Mouse (Mus musculus) brain, adult 2 months (tissue): ENCODE measurements around the gene Ptbp1.
"Not testable (repeated sequence)": the region's sequence is repeated elsewhere in the genome, so short reads cannot be mapped to it uniquely, and the experiment has no call there.

ENCODE experiments used
- DNase-seq: peaks from one replicate; pipeline ENCODE4 v3.0.0; 2011; ENCODE audit warnings: low read depth, low spot score

Ptbp1 gene

GRCm38 (mm10) chr10:79883297-79884084 is 29.3 kb downstream of the Ptbp1 start:
- peak; percentile 94 for DNase-seq

- DNase-seq = no peak
Observed at GRCm38 (mm10) chr10:79884446-79884845, 30.2 kb downstream of the Ptbp1 start.

- not testable (repeated sequence) for DNase-seq
Observed at GRCm38 (mm10) chr10:79884938-79885337, 30.7 kb downstream of the Ptbp1 start.

- no peak for DNase-seq
Observed at GRCm38 (mm10) chr10:79886054-79886453, 31.8 kb downstream of the Ptbp1 start, which contains the start of gene Elane. TSS of gene Elane (plus strand) at chr10:79886247.

GRCm38 (mm10) chr10:79886611-79887010 is 32.4 kb downstream of the Ptbp1 start:
- no peak for DNase-seq

DNA sequence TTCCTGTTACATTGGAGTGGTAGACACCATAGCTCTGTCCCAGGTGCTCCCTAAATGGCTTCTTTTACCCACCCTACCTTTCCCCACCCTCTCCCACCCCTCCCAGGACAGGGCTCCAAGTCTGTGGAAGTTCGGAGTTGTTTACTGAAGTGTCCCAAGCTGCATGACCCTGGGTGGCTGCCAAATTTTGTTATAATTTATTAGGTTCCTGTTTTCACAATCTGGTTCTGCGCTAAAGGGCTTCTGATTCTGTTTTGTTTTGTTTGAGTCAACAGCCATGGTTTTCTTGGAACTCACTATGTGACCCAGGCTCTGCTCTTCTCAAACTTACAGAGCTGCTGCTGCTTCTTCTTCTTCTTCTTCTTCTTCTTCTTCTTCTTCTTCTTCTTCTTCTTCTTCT is 35.2 kb downstream of the Ptbp1 start:
- no peak for DNase-seq

GRCm38 (mm10) chr10:79890670-79891069 is 36.4 kb downstream of the Ptbp1 start, which contains the start of gene Cfd:
TSS of gene Cfd (plus strand) at chr10:79890853.
- no peak for DNase-seq

DNA sequence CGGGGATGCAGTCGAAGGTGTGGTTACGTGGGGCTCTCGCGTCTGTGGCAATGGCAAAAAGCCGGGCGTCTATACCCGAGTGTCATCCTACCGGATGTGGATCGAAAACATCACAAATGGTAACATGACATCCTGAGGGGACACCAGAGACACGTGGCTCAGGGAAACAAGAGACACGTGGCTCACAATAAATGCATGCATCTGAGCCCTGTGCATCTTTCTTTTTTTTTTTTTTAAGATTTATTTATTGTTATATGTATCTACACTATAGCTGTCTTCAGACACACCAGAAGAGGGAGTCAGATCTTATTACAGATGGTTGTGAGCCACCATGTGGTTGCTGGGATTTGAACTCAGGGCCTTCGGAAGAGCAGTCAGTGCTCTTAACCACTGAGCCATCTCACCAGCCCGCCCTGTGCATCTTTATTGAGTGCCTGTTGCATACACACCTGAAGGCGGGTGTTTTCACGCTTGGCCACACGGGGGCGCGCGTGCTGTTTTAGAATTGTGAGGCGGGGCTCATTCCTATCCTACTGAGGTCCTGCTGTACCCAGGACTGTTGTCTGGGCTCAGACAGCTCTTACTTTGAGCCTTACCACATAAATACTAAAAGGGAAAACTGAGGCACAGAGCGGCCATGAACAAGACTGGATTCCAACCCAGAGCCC is 38.4 kb downstream of the Ptbp1 start:
- DNase-seq = peak; percentile 79

DNA sequence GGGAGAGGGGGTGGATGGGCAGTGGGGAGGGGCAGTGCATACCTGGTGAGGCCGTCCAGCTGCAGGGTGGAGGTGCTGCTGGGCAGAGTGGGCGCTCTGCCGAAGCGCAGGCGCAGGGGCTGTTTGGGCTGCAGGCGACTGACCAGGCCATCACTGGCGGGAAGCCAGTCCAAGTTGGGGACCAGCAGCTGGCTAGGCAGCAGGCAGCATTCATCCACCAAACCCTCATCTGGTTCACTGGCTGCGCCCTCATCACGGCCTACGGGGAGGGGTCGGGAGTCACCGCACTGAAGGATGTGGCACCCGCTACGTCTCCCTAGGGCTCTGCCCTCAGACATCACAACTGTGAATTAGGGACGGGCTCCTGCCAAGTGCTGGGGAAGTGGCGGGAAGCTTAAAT is 42.1 kb downstream of the Ptbp1 start:
- DNase-seq = no peak

GRCm38 (mm10) chr10:79896814-79897213 is 42.6 kb downstream of the Ptbp1 start:
- no peak for DNase-seq

DNA sequence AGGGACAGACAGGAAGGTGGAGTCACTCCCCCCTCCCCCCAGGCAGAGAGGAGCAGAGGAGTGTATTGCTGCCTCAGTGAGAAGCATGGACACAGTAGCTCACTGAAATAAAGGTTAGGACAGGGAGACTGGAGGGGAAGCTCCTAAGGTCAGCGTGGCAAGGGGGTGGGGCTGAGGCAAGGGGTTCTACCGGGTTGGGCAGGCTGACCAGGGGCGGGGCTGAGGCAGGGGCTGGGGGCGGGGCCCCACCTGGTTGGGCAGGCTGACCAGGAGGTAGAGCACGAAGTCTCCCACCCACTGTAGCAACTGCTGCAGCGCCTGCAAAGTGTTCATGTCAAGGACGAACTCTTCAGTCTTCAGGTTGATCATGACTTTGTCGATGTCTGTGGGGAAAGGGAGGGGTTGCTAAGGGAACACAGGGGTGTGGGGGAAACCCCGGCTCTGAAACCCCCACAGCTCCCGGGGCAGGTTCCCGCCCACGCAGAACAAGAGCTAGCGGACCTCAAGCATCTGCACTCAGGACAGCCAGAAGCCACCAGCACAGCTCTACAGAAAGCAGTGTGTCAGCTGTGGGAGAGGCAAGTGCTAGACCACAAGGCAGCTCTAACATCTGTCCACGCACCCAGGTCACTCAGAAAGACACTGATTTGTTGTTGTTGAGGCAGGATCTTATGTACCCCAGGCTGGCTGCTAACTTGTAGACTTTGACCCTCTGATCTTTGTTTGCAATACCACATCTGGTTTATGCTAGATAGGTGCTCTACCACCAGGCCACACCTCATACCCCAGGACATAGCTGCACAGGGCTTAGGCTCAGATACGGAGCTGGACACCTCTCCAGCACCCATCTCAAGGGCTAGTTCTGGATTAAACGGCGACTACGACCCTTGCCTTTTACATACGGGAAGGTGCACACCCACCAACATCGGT is 43.4 kb downstream of the Ptbp1 start:
- no peak for DNase-seq

DNA sequence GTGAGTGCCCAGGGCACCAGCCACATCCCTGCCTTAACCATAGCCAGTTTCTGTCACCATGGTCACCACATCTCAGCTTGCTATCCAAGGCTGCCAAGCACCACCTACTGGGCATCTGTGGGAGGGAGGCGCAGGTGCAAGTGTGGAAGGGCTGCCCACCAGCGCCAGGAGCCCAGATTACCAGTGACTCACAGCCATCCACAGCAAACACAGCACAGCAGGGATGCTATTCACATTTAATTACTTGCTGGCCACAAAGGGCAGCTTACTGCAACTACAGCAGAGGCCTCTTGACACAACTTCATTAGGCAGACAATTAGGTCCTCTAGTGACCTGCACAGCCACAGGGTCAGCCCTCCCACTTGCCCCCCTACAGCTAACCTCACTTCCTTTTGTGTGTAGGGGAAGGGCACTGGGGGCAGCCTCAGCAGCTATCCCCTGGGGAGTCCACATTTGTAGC is 46.8 kb downstream of the Ptbp1 start:
- peak; percentile 95 for DNase-seq

GRCm38 (mm10) chr10:79906712-79907111 is 52.5 kb downstream of the Ptbp1 start:
- no peak for DNase-seq

DNA sequence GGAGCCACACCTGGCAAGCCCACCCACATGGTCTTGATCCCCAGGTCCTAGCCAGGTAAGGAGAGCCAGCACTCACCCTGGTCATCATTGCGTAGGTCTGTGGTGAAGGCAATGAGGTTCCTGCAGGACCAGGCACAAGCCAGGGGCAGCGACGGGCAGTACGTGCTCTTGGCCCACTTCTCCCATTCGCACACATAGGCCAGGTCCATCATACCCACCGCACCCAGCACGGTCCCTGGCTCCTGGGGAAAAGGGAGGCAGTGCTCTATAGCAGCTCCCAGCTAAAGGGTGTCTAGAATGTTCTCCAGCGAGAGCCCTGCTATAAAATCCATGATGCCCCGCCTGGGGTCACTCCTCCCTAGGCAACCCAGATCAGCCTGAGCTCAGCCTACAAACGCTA is 53.2 kb downstream of the Ptbp1 start:
- no peak for DNase-seq

DNA sequence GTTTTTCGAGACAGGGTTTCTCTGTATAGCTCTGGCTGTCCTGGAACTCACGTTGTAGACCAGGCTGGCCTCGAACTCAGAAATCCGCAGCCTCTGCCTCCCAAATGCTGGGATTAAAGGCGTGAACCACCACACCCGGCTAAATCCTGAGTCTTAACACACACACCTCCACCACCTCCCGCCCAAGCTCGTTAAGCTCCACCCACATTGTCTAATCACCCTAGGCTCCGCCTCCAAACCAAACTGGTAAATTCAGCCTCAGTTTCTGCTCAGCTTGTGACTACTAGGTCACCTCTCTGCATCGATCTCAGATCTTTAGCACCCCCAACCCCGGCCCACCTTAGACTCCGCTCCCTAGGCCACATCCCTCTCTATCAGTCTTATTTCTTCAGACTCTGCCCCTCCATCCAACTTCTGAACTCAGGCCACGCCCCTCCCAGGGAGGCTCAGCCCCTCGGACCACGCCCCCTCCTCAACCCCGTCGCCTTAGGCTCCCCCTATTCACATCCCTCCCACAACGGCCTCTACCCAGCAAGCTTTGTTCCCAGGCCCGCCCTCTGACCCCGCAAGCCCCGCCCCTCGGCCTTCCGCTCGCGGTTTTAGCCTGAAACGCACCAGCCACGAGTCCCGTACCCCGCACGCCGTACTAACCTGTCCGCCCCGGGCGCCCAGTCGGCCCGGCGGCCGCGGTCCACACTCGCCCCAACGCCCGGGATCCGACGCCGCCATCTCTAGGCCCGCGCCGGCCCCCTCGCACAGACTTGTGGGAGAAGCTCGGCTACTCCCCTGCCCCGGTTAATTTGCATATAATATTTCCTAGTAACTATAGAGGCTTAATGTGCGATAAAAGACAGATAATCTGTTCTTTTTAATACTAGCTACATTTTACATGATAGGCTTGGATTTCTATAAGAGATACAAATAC is 54.2 kb downstream of the Ptbp1 start, which contains the start of gene Med16:
Gene Med16, minus strand, starts transcription at position 757 of the 925 bp plus-strand sequence.
- DNase-seq = peak; percentile 98

DNA sequence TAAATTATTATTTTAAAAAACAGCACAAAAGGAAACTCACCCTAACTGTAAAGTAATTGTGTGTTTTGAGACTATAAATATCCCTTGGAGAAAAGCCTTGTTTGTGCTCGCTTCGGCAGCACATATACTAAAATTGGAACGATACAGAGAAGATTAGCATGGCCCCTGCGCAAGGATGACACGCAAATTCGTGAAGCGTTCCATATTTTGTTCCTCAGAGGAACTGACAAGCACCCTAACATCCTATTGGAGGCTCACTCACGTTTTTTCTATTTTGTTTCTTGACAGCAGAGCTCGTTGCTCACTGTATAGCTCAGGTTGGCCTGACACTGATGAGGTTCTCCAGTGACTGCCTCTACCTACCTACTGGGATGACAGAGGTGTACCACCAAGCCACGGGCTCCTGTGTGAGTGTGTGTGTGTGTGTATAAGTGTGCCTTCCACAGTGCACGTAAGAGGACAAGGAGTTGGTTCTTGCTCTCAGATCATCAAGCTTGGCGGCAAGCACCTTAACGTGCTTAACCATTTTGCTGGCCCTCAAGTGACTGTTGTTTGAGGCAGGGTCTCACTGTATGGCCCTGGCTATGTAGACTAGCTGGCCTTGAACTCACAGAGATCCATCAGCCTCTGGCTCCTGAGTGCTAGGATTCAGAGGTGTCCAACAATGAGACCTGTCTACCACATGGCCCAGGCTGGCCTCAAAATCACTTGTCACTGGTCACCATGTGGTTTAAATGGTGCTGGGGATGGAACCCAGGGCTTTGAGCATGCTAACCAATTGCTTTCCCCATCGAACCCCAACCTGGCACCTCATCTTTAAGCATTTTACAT is 55.1 kb downstream of the Ptbp1 start:
- DNase-seq = peak; percentile 78

DNA sequence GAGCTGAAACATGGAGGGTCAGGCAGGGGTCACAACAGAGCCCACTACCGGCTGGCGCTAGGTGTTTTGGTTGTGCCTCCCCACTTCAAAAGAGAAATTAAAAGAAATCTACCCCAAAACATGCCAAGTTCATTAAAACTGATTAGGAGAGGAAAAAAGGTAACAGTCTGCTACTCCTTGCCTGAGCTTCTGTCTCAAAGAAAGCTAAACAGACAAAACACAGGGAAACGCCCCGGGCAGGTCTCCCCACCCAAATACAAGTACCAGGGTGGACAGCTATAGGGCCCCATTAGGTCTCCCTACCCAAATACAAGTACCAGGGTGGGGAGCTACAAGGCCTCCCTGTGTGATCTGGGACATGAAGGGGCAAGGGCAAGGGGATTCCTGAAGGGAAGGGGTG is 56.3 kb downstream of the Ptbp1 start, which contains the start of gene Gm26602:
Gene Gm26602, plus strand, starts transcription at position 301 of the 400 bp plus-strand sequence.
- DNase-seq = no peak

- no peak for DNase-seq
Observed at GRCm38 (mm10) chr10:79912412-79912811, 58.2 kb downstream of the Ptbp1 start.
